Mouse (Mus musculus) limb, embryonic 11.5 days (tissue): ENCODE measurements around the gene Fgfr2. TPM values are rescaled to one million over a fixed set of nuclear protein-coding genes. Genes with fewer than 3 reads are reported as not detected.
"Not testable (repeated sequence)": the region's sequence is repeated elsewhere in the genome, so short reads cannot be mapped to it uniquely, and the experiment has no call there.

Experiments used
- ATAC-seq: fragments of 200-750 bp; cut with Nextera tagmentation; 2 replicates; pipeline ENCODE4 v1.8.0; 2017; ENCODE audit warnings: low read depth; ENCODE audit not compliant: insufficient number of reproducible peaks, low FRiP score, low TSS enrichment
- DNase-seq: peaks from one replicate; pipeline ENCODE4 v3.0.0-alpha.2; 2015; ENCODE audit warnings: low spot score
- H3K27ac ChIP-seq: fragments of 300-500 bp; sonication (generic); replicated peaks from 2 replicates; pipeline ENCODE4 v1.5.1; 2014; ENCODE audit warnings: low read depth, mild to moderate bottlenecking, low read length
- H3K27me3 ChIP-seq: fragments of 300-500 bp; sonication (generic); 2 replicates; pipeline ENCODE4 v1.6.1; 2014; ENCODE audit warnings: mild to moderate bottlenecking, low read length, mixed read lengths; ENCODE audit not compliant: control insufficient read depth, insufficient read depth
- H3K36me3 ChIP-seq: fragments of 300-500 bp; sonication (generic); 2 replicates; pipeline ENCODE4 v1.6.1; 2014; ENCODE audit warnings: mild to moderate bottlenecking, low read length, moderate library complexity, mixed read lengths; ENCODE audit not compliant: control insufficient read depth, insufficient read depth
- H3K4me1 ChIP-seq: fragments of 300-500 bp; sonication (generic); 2 replicates; pipeline ENCODE4 v1.6.1; 2014; ENCODE audit warnings: low read length, mixed read lengths; ENCODE audit not compliant: control insufficient read depth, insufficient read depth
- H3K4me2 ChIP-seq: fragments of 300-500 bp; sonication (generic); 2 replicates; pipeline ENCODE4 v1.6.1; 2014; ENCODE audit warnings: low read depth, mild to moderate bottlenecking, moderate library complexity; ENCODE audit not compliant: severe bottlenecking
- H3K4me3 ChIP-seq: fragments of 300-500 bp; sonication (generic); 2 replicates; pipeline ENCODE4 v1.5.1; 2014; ENCODE audit warnings: low read depth, low read length
- H3K9ac ChIP-seq: fragments of 300-500 bp; sonication (generic); 2 replicates; pipeline ENCODE4 v1.6.1; 2014; ENCODE audit warnings: mild to moderate bottlenecking, low read length
- H3K9me3 ChIP-seq: fragments of 300-500 bp; sonication (generic); 2 replicates; pipeline ENCODE4 v1.6.1; 2016; ENCODE audit warnings: low read length; ENCODE audit not compliant: control insufficient read depth
- whole genome bisulfite sequencing: fragments of 180-500 bp; shearing (Covaris S2); extraction: QIAGEN DNeasy Blood & Tissue Kit; methylation state at CpG from one replicate; pipeline ENCODE4 v1.1.7; 2014; 5-methylcytosine and 5-hydroxymethylcytosine counted together
- polyA plus RNA-seq: library from polyadenylated mRNA; unstranded; fragments of >200 nt; fragmentation: Nextera tagmentation; extraction: Ambion mirVana; gene quantifications from 2 replicates; pipeline ENCODE4 v1.2.1, GENCODE M21; 2014

Fgfr2 gene
- polyA plus RNA-seq, 1 experiment from 2014 or later, result 60.1 TPM

DNA sequence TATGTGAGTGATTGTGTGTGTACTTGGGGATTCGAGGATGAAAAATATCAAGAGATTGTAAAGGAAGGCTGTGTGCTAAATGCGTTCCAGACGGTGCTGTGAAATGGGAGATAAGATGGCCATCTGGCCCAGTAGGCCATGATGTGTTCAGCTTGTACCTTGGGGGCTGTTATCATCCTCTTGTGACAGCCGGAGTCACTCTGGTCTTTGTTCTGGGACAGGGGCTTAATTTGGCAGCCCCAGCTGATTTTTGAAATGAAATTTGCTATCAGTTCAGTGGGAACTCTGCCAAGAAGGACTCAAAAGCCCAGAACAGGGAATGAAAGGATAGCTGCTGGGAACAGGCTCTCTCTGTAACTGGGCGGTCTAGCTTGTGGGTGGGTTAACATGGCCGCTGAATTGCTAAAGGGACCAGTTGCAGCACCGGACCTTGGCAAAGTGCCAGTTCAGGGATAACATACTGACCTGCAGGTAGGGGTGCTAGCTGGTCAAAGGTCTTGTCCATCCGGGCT lies 2453.7 kb downstream of the Fgfr2 start:
- no peak overlapping the region for H3K4me2 ChIP-seq
- H3K9me3 ChIP-seq, result no peaks in the 10 kb centered on the region
- 0 out of 2 replicates have a peak overlapping the region, but pooled peaks have one; percentile 0 for H3K27ac ChIP-seq
- no peak overlapping the region for H3K4me3 ChIP-seq
- DNase-seq (peak; percentile 32), ATAC-seq (no peak)
- H3K27me3 ChIP-seq, result no peaks in the 10 kb centered on the region
- no peak overlapping the region for H3K9ac ChIP-seq
- H3K36me3 ChIP-seq, result no peaks in the 10 kb centered on the region
- peaks cover 16% of the 10 kb centered on the region for H3K4me1 ChIP-seq
- WGBS, result 48% methylated on average over 8 of the region's 8 CpGs

DNA sequence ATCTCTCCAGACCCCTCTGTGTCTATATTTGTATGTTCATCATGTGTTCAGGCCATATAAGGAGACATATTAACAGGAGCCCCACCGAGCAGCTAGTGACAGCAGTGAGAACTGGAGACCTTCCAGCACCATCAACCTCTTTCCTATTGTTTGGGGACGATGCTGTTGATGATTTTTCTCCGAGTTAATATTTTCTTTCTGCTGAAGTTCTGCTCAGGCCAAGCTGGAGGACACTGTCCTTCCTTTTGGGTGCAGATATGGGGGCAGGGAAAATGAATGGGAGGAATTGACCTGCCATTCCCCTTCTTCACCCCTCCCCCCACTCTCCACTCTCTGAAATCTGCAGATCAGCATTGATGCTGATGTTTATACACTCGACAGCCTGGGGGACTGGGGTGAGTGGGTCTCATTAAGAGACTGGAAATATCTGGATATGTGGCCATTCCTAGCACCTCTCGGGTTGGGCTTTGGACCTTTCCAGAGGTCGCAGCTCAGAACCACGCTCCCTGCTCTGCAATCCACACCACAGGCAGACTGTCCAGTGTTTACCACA lies 2454.3 kb downstream of the Fgfr2 start:
- Histone ChIP-seq H3K4me2 (no peak overlapping the region), H3K4me1 (peaks cover 16% of the 10 kb centered on the region), H3K4me3 (no peak overlapping the region), H3K27me3 (no peaks in the 10 kb centered on the region), H3K9me3 (no peaks in the 10 kb centered on the region), H3K9ac (no peak overlapping the region), H3K36me3 (no peaks in the 10 kb centered on the region), H3K27ac (0 out of 2 replicates have a peak overlapping the region, but pooled peaks have one; percentile 0)
- DNase-seq (no peak), ATAC-seq (no peak)
- 62% methylated on average over 7 of the region's 7 CpGs for WGBS

GRCm38 (mm10) chr7:130668013-130668412 lies 2455.1 kb downstream of the Fgfr2 start:
- ATAC-seq, H3K4me3 ChIP-seq, H3K4me2 ChIP-seq, H3K36me3 ChIP-seq, DNase-seq, H3K9me3 ChIP-seq, H3K27me3 ChIP-seq, H3K9ac ChIP-seq, H3K27ac ChIP-seq: not testable (repeated sequence)
- H3K4me1 ChIP-seq, result peaks cover 16% of the 10 kb centered on the region
- 84% methylated on average over 1 of the region's 1 CpGs for WGBS

DNA sequence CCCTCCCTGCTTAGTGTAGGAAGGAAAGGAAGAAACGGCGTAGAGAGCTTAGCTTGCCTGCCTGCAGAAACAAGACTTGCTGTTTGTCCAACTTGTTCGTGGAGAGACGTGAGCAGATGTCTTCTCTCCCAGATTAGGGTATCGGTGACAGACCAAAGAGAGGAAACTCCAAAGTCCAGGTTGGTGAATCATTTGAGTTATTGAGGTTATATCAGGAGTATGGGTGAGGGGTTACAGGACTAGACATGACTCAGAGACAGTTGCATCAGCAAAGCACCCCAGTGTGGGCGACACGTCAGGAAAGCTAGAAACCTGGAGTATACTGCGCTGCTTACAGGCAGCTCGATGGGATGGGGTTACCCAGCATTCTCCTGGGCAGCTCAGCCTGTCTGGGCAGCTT lies 2457.8 kb downstream of the Fgfr2 start:
- Histone ChIP-seq H3K4me3 (no peak overlapping the region), H3K4me1 (peaks cover 13% of the 10 kb centered on the region), H3K9ac (no peak overlapping the region), H3K27ac (no peak overlapping the region), H3K27me3 (no peaks in the 10 kb centered on the region), H3K36me3 (no peaks in the 10 kb centered on the region), H3K9me3 (no peaks in the 10 kb centered on the region), H3K4me2 (no peak overlapping the region)
- DNase-seq (no peak), ATAC-seq (no peak)
- WGBS, result 94% methylated on average over 9 of the region's 9 CpGs

DNA sequence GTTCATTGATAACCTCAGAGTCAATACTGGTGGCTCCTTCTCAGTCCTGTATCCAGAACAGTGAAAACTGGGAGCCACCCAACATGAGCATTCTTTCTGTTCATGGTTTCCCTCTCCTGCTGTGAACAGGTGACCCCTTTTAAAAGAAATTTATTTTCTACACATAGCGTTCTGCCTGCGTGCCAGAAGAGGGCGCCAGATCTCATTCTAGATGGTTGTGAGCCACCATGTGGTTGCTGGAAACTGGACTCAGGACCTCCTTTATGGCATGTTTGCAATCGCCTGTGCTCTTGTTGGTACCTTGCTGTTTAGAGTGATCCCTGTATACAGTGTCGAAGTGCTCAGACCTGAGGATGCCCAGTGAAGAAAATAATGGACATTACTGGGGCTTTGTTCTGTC lies 2458.5 kb downstream of the Fgfr2 start:
- ATAC-seq (no peak), DNase-seq (no peak)
- Histone ChIP-seq H3K27me3 (no peaks in the 10 kb centered on the region), H3K9me3 (no peaks in the 10 kb centered on the region), H3K27ac (no peak overlapping the region), H3K4me2 (no peak overlapping the region), H3K9ac (no peak overlapping the region), H3K4me3 (no peak overlapping the region), H3K4me1 (0 out of 2 replicates have a peak, but pooled peaks cover 7% of the 10 kb centered on the region), H3K36me3 (no peaks in the 10 kb centered on the region)
- WGBS, result 90% methylated on average over 5 of the region's 5 CpGs

- DNase-seq (no peak), ATAC-seq (no peak)
- Histone ChIP-seq H3K36me3 (no peaks in the 10 kb centered on the region), H3K4me3 (no peak overlapping the region), H3K9me3 (no peaks in the 10 kb centered on the region), H3K4me2 (no peak overlapping the region), H3K9ac (no peak overlapping the region), H3K27me3 (no peaks in the 10 kb centered on the region), H3K4me1 (0 out of 2 replicates have a peak, but pooled peaks cover 7% of the 10 kb centered on the region), H3K27ac (no peak overlapping the region)
- WGBS, result 93% methylated on average over 5 of the region's 5 CpGs
Measured at GRCm38 (mm10) chr7:130664037-130664436, 2459.1 kb downstream of the Fgfr2 start.

- no peak overlapping the region for H3K9ac ChIP-seq
- ATAC-seq (no peak), DNase-seq (no peak)
- H3K36me3 ChIP-seq, result no peaks in the 10 kb centered on the region
- no peak overlapping the region for H3K4me3 ChIP-seq
- H3K9me3 ChIP-seq, result no peaks in the 10 kb centered on the region
- WGBS, result 65% methylated on average over 4 of the region's 4 CpGs
- H3K27ac ChIP-seq, result no peak overlapping the region
- 0 out of 2 replicates have a peak, but pooled peaks cover 2% of the 10 kb centered on the region for H3K4me1 ChIP-seq
- no peaks in the 10 kb centered on the region for H3K27me3 ChIP-seq
- no peak overlapping the region for H3K4me2 ChIP-seq
Measured at GRCm38 (mm10) chr7:130662869-130663268, 2460.3 kb downstream of the Fgfr2 start.

- H3K27ac ChIP-seq, result 0 out of 2 replicates have a peak overlapping the region, but pooled peaks have one; percentile 16
- ATAC-seq, result no peak
- 68% methylated on average over 5 of the region's 5 CpGs for WGBS
Measured at GRCm38 (mm10) chr7:130662250-130662649, 2460.9 kb downstream of the Fgfr2 start.

More at GRCm38 (mm10) chr7:130662250-130662649, 2460.9 kb downstream of the Fgfr2 start:
- Histone ChIP-seq H3K27me3 (no peaks in the 10 kb centered on the region), H3K9me3 (no peaks in the 10 kb centered on the region), H3K4me3 (no peak overlapping the region), H3K36me3 (no peaks in the 10 kb centered on the region), H3K9ac (no peak overlapping the region), H3K4me2 (no peak overlapping the region), H3K4me1 (0 out of 2 replicates have a peak, but pooled peaks cover 2% of the 10 kb centered on the region)
- no peak for DNase-seq
